Mouse (Mus musculus) ES-E14 (cell line): ENCODE results near the gene Ap2m1. TPM values are rescaled to one million over a fixed set of nuclear protein-coding genes. Genes with fewer than 3 reads are reported as not detected.

Experiments
- DNase-seq: peaks from one replicate; pipeline ENCODE4 v3.0.0-alpha.2; 2013; ENCODE audit warnings: low read depth, low spot score
- H3K27ac ChIP-seq: 2 replicates; pipeline ENCODE4 v1.5.1; 2012; ENCODE audit warnings: low read depth, mild to moderate bottlenecking, low read length, moderate library complexity, mixed read lengths; ENCODE audit not compliant: poor library complexity, insufficient read depth, severe bottlenecking
- H3K36me3 ChIP-seq: 2 replicates; pipeline ENCODE4 v1.6.1; 2012; ENCODE audit warnings: mild to moderate bottlenecking, low read length, moderate library complexity, mixed read lengths; ENCODE audit not compliant: control insufficient read depth, poor library complexity, insufficient read depth, severe bottlenecking
- H3K4me1 ChIP-seq, 2 experiments: fragments of 150-350 bp in 1 of 2; sonication (generic) in 1 of 2; 2 replicates each; pipeline ENCODE4 v1.6.1; 2012; ENCODE audit warnings: low read length in 2 of 2, mild to moderate bottlenecking in 1 of 2, mixed read lengths in 1 of 2; ENCODE audit not compliant: control insufficient read depth in 2 of 2, insufficient read depth in 2 of 2, poor library complexity in 1 of 2
- H3K4me3 ChIP-seq, 2 experiments: fragments of 150-350 bp in 1 of 2; sonication (generic) in 1 of 2; 2 replicates each; pipeline ENCODE4 v1.5.1; 2012; ENCODE audit warnings: low read length in 2 of 2, low read depth in 1 of 2, mild to moderate bottlenecking in 1 of 2, mixed read lengths in 1 of 2; ENCODE audit not compliant: insufficient read depth in 1 of 2, poor library complexity in 1 of 2, severe bottlenecking in 1 of 2
- H3K9ac ChIP-seq: 2 replicates; pipeline ENCODE4 v1.6.1; 2012; ENCODE audit warnings: low read depth, mild to moderate bottlenecking, low read length, mixed read lengths; ENCODE audit not compliant: poor library complexity, insufficient read depth, severe bottlenecking
- H3K9me3 ChIP-seq: fragments of 150-350 bp; sonication (generic); 2 replicates; pipeline ENCODE4 v1.6.1; 2012; ENCODE audit warnings: low read depth, mild to moderate bottlenecking, low read length; ENCODE audit not compliant: control insufficient read depth, insufficient read depth
- CHD2 ChIP-seq: IDR thresholded peaks from 2 replicates; pipeline ENCODE4 v1.6.1; 2014; ENCODE audit warnings: mild to moderate bottlenecking, low read depth, low read length, inconsistent platforms
- HCFC1 ChIP-seq: IDR thresholded peaks from 2 replicates; pipeline ENCODE4 v1.6.1; 2012; ENCODE audit warnings: low read length, inconsistent platforms, borderline replicate concordance; ENCODE audit not compliant: insufficient read depth
- MAFK ChIP-seq: IDR thresholded peaks from 2 replicates; pipeline ENCODE4 v1.6.1; 2014; ENCODE audit warnings: mild to moderate bottlenecking, low read depth, low read length, inconsistent platforms; ENCODE audit not compliant: insufficient read depth
- ZC3H11A ChIP-seq: IDR thresholded peaks from 2 replicates; pipeline ENCODE4 v1.6.1; 2012; ENCODE audit warnings: low read depth, mild to moderate bottlenecking, inconsistent platforms, low read length, borderline replicate concordance
- ZNF384 ChIP-seq: IDR thresholded peaks from 2 replicates; pipeline ENCODE4 v1.6.1; 2012; ENCODE audit warnings: low read depth, low read length, inconsistent platforms
- in situ Hi-C, 2 experiments: fragments of 600-800 bp; cut with MboI; formaldehyde crosslinking; loops; one replicate each; pipeline ENCODE4 v1.15.1; 2025; ENCODE audit warnings: low sequenced_read_pairs in 2 of 2, inconsistent platforms in 1 of 2; ENCODE audit not compliant: unreplicated experiment in 2 of 2
- total RNA-seq: library from RNA; depleted of rRNA; stranded (reverse); fragments of 300-350 nt; gene quantifications from 2 replicates; pipeline ENCODE4 v1.2.3, GENCODE M21; 2012

The Ap2m1 gene
- total RNA-seq, 1 experiment, result 236 TPM

- in situ Hi-C loops, result no loop called here
- TF ChIP-seq HCFC1 (no peak), CHD2 (no peak), MAFK (no peak), ZNF384 (no peak), ZC3H11A (no peak)
- DNase-seq, result no peak
- peaks cover 4 to 5% of the 10 kb centered on the region in 2 experiments; a peak in 3 of 4 replicates for H3K4me1 ChIP-seq
- peaks cover 37% of the 10 kb centered on the region for H3K36me3 ChIP-seq
- H3K27ac ChIP-seq, result peak overlapping the region; percentile 87; the same call in 1 of the 2 replicates
- H3K9me3 ChIP-seq, result no peaks in the 10 kb centered on the region
- H3K9ac ChIP-seq, result peak overlapping the region; percentile 90; the same call in 1 of the 2 replicates
- H3K4me3 ChIP-seq, result peak overlapping the region; percentile 71 to 87
Measured at GRCm38 (mm10) chr16:20547423-20547822, 12.1 kb downstream of the Ap2m1 start.

GRCm38 (mm10) chr16:20548096-20548948, 13.0 kb downstream of the Ap2m1 start, which contains the start of gene Abcf3:
TSS of gene Abcf3 (plus strand) at chr16:20548577.
- H3K27ac ChIP-seq, result peak within 1 kb of the TSS; percentile 87
- peak within 1 kb of the TSS; percentile 93 for H3K9ac ChIP-seq
- DNase-seq, result peak; percentile 99
- no peaks in the 10 kb centered on the region for H3K9me3 ChIP-seq
- peaks cover 4 to 5% of the 10 kb centered on the region in 2 experiments; a peak in 3 of 4 replicates for H3K4me1 ChIP-seq
- H3K36me3 ChIP-seq, result peaks cover 35% of the 10 kb centered on the region
- H3K4me3 ChIP-seq, result peak within 1 kb of the TSS; percentile 81 to 89
- TF ChIP-seq ZC3H11A (no peak), MAFK (peak; percentile 95), ZNF384 (no peak), HCFC1 (peak; percentile 52; the same call in 1 of the 2 replicates), CHD2 (no peak)
- in situ Hi-C loops, result no loop called here

GRCm38 (mm10) chr16:20549161-20549560, 13.9 kb downstream of the Ap2m1 start:
- Histone ChIP-seq H3K27ac (no peak overlapping the region), H3K9me3 (no peaks in the 10 kb centered on the region), H3K9ac (peak overlapping the region; percentile 93), H3K4me3 (peak overlapping the region; percentile 81 to 89), H3K36me3 (peaks cover 31% of the 10 kb centered on the region), H3K4me1 (peaks cover 4 to 5% of the 10 kb centered on the region in 2 experiments; a peak in 3 of 4 replicates)
- in situ Hi-C loops, result no loop called here
- no peak for TF ChIP-seq ZNF384
- no peak for TF ChIP-seq HCFC1
- TF ChIP-seq CHD2, result no peak
- no peak for TF ChIP-seq MAFK
- no peak for TF ChIP-seq ZC3H11A
- DNase-seq, result no peak

- in situ Hi-C loops, result no loop called here
- peaks cover 27% of the 10 kb centered on the region for H3K36me3 ChIP-seq
- H3K4me1 ChIP-seq, result peaks cover 4 to 5% of the 10 kb centered on the region in 2 experiments; a peak in 3 of 4 replicates
- no peak overlapping the region for H3K9ac ChIP-seq
- H3K4me3 ChIP-seq, result no peak overlapping the region
- H3K9me3 ChIP-seq, result no peaks in the 10 kb centered on the region
- no peak for DNase-seq
- no peak overlapping the region for H3K27ac ChIP-seq
- TF ChIP-seq ZC3H11A (no peak), HCFC1 (no peak), MAFK (no peak), CHD2 (no peak), ZNF384 (no peak)
Measured at GRCm38 (mm10) chr16:20551691-20552090, 16.4 kb downstream of the Ap2m1 start.
